Mouse (Mus musculus): Measurements from ENCODE around the gene Ttc25.
"Not testable (repeated sequence)": the region's sequence is repeated elsewhere in the genome, so short reads cannot be mapped to it uniquely, and the experiment has no call there.

Gene Ttc25

GRCm38 (mm10) chr11:100604321-100605005, 59.1 kb downstream of the Ttc25 start:
- DNase-seq (ENCODE audit: low spot score): no peak

- no peak for DNase-seq (ENCODE audit: low spot score)
Measured at GRCm38 (mm10) chr11:100605451-100605850, 60.0 kb downstream of the Ttc25 start.

GRCm38 (mm10) chr11:100607121-100607520, 61.7 kb downstream of the Ttc25 start:
- no peak for DNase-seq (ENCODE audit: low spot score)

- peak; percentile 27 for DNase-seq (ENCODE audit: low spot score)
Measured at GRCm38 (mm10) chr11:100608796-100609195, 63.4 kb downstream of the Ttc25 start.

- DNase-seq (ENCODE audit: low spot score): no peak
Measured at GRCm38 (mm10) chr11:100609355-100609996, 64.1 kb downstream of the Ttc25 start.

- DNase-seq (ENCODE audit: low spot score): peak; percentile 19
Measured at GRCm38 (mm10) chr11:100609997-100610680, 64.7 kb downstream of the Ttc25 start.

- no peak for DNase-seq (ENCODE audit: low spot score)
Measured at GRCm38 (mm10) chr11:100611627-100612026, 66.2 kb downstream of the Ttc25 start.

- DNase-seq (ENCODE audit: low spot score): peak; percentile 27
Measured at GRCm38 (mm10) chr11:100613241-100613640, 67.8 kb downstream of the Ttc25 start.

GRCm38 (mm10) chr11:100616332-100616731, 70.9 kb downstream of the Ttc25 start:
- no peak for DNase-seq (ENCODE audit: low spot score)

GRCm38 (mm10) chr11:100616836-100617235, 71.4 kb downstream of the Ttc25 start:
- not testable (repeated sequence) for DNase-seq (ENCODE audit: low spot score)

GRCm38 (mm10) chr11:100617480-100617879, 72.1 kb downstream of the Ttc25 start:
- no peak for DNase-seq (ENCODE audit: low spot score)

- DNase-seq (ENCODE audit: low spot score): peak; percentile 64
Measured at GRCm38 (mm10) chr11:100618761-100619484, 73.5 kb downstream of the Ttc25 start, which contains the start of gene Nkiras2. Nkiras2 (plus strand) TSS chr11:100619244.

GRCm38 (mm10) chr11:100619485-100619975, 74.1 kb downstream of the Ttc25 start:
- DNase-seq (ENCODE audit: low spot score): peak; percentile 94

GRCm38 (mm10) chr11:100619982-100620381, 74.6 kb downstream of the Ttc25 start, which contains the start of gene Dnajc7:
Dnajc7 (minus strand) TSS chr11:100620168.
- no peak for DNase-seq (ENCODE audit: low spot score)
